Mouse (Mus musculus) thymus, postnatal 0 days (tissue): Measurements from ENCODE around the gene Cntd1. TPM values are rescaled to one million over a fixed set of nuclear protein-coding genes. Genes with fewer than 3 reads are reported as not detected.

ENCODE experiments used
- DNase-seq: peaks from one replicate; pipeline ENCODE4 v3.0.0-alpha.2; 2015; ENCODE audit warnings: low spot score
- polyA plus RNA-seq: library from polyadenylated mRNA; unstranded; fragments of >200 nt; fragmentation: Nextera tagmentation; extraction: Ambion mirVana; gene quantifications from 2 replicates; pipeline ENCODE4 v1.2.1, GENCODE M21; 2015

Gene Cntd1
- 1.3 and 1.9 TPM in 2 replicates for polyA plus RNA-seq

DNA sequence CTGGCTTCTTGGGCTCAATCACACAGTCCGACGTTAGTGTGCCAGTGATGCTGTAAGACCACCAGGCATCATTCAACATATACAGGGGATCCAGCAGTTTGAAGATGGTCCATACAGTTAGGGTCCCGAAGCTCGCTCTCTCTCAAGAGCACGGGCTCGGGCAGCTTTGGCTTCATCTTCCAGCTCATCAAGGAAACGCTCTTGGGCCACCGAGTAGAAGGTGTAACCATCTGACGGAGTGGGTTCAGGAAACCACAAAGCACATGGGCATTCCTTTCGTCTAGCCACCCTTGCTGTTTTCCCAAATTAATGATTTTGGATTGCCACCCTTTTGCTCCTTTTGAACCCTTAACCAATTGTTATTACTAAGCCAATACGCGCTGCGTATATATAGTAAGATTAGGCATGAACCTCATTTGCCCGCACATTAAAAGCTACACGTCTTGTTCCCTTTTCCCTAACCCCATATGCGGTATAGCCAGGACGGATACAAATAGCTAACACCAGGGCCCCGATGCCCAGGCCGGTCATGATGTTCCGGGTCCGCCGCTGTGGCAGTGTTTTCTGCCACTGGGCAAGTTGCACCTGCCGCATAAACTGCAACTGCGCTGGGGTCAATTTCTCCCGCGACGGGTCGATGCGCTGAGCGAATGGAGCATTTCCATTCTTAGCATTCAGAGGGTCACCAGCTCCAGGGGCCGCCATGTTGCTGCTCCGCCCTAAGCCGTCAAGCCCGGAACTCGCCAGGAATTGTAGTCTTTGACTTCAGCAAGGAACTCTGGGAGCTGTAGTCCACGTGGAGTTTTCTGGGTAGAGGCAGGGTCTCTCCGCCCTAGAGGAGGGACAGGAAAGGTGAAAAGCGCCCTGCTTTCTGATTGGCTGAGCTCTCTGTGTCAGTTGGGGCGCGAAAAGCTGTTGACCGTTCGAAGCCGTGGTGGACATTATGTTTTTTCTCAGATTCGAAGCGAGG lies at the start of gene Cntd1, which contains the start of gene Coa3:
Gene Cntd1 (plus strand): TSS at position 790 of the 970 bp plus-strand sequence.
Gene Coa3 (minus strand): TSS at position 892 of the 970 bp plus-strand sequence.
- DNase-seq = peak; percentile 90

DNA sequence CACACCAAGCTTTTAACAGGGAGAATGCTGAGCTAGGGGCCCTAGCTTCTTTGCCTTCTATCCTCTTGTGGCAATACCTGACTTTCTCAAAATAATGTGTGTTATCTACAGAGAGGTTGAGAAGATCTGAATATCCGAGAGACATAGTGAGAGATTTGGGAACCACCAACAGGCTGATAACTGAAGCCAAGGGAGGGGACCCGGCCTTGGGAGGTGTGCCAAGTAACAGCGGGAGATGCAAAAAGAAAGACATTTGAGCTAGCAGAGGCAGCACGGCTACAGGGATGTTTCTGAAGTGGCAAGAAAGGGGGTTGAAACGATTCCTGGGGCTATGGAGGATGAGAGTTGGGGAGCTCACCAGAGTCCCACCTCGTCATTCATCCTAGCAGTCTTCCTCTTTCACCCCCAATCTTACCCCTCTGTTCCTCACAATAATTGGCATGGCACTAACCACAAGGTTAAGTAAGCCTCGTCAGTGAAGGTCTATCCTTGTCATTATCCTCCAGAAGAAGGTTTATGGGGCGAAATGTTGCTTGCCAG lies 49.4 kb upstream of the Cntd1 start:
- no peak for DNase-seq

DNA sequence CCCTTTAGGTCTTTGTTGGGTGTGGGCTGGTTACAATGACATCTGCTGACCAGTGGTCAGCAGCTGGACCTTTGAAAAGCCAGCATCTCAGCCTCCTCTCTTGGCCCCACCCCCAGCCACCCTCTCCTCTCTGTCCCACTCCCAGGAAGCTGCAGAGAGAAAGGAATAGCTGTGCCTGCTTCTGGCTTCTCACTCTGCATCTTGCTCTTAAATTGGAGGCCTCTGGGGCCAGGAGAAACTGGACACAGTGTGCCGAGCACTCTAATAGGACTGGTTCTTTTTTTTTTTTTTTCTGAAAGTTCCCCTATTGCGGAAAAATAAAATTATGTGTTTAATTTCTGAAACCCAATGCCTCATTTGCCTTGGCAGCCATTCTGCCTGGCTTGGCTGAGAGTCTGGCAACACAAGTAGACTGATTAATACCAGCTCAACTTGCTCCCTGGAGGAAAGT lies 48.7 kb upstream of the Cntd1 start:
- no peak for DNase-seq

DNA sequence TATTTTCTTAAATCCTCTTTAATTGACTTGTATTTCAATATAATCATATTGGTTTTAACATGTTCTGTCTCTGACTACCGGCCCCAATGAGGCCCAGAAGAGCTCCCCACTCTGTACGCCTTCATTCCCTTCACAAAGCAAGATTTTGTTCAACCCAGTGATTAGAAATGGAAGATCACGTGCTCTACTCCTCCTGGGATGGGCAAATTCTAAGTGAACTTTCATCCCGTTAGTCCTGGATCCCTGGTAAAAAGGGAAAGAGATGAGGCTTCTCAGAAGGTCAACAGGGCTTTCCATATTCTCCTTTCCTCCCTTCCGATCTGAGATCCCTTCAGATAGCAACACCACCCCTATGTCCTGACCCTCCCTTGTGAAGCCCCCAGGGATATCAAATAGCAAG lies 48.3 kb upstream of the Cntd1 start:
- no peak for DNase-seq

DNA sequence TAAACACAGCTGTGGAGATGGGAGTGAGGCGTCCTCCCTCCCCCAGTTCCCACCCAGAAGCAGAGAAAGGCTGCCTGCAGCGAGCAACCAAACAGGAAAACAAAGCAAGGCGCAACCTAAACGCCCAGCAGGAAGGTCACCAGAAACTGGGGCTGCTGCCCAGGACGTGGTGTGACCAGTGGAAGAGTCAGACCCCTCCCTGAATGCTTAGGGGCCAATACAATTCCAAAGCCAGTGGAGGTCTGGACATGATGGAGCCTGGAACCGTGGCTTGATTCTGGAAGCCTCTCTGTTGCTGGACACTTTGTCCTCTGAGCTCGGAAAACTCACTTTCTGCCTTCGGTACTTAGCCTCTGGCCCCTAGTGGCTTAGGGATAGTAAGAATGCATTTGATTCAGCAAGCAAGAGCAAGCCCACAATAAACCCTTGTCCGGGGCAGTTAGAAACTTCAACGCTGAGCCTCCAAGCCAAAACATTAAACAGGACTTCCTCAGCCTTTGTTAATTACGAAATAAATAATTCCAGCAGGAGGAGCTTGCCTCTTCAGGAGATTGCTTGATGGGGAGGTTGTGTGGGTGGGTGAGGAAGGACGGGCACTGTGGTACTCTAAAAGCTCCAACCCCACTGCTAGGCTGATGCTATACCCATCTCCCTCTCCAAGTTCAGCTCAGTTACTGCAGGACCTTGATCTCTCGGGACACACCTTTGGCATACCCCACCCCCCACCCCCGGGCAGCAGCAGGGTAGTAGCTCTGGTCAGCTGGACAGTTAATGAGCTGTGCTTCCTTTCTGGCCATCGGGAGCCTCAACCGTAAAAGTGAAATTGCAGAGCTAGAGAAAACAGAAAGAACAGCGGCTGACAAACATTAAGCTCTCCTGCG lies 47.6 kb upstream of the Cntd1 start:
- DNase-seq = no peak

DNA sequence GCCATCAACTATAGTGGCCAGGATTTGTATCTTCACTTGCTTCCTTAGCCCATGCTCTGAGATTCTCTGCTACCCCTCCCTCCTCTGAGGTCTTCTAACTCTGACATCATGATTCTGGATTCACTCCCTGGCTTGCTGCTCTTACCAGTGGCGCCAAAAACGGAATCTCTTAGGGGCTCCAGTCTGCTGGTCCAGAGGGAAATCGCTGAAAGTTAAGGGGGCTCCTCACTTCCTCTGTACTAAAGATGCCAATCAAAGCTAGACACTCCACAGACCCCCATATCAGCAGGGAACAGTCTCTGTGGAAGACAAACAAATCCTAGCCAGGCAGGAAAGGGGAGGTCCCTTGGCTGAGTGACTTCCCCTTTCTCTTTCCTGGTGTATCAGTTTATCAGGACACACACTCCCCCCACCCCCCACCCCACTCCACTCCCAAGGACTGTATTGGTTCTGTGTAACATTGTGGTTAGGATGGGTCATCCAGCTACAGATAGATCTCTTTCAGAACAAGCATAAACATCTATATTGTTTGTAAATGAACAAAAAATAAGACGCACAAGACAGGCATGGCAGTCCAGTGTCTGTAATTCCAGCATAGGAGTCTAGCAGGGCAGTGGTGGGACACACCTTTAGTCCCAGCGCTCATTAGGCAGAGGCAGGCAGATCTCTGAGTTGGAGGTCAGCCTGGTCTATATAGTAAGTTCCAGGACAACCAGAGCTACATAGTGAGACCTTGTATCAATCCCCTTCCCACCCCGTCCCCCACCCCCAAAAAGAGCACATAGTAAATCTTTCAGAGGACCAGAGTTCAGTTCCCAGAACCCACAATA lies 46.6 kb upstream of the Cntd1 start:
- no peak for DNase-seq

DNA sequence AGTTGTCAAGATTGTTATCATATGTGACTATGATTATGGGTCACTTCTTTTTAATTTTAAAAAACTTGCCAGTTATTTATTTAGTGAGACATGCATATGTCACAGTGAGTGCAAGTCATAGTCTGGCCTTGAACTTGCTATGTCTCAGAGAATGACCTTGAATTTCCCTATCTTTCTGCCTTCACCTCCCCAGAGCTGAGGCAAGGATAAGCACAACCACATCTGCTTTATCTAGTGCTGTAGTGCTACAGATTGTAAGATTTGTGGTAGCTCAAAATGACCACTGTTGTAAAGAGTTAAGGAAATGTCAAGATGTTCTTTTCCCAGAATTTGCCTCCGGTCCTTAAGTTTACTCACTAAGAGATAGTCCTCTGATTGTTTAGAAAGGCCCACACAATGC lies 45.6 kb upstream of the Cntd1 start:
- no peak for DNase-seq

DNA sequence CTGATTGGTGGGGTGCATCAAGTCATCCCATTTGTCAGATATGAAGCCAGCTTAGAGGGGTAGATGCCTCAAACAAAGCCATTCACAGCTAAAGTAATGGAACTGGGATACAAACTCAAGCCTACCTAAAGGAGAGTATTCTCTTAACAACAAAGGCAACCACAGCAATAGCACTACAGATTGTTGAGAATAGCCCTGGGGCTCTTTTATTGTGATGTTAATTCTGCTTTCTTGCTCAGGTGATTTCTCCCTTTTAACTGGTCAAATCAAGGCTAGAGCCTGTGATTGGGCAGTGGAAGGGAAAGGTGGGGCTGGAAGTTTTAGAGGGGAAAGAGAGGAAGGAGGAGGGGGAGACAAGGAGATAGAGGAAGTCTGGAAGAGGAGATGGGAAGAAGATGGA lies 44.7 kb upstream of the Cntd1 start:
- DNase-seq = no peak

DNA sequence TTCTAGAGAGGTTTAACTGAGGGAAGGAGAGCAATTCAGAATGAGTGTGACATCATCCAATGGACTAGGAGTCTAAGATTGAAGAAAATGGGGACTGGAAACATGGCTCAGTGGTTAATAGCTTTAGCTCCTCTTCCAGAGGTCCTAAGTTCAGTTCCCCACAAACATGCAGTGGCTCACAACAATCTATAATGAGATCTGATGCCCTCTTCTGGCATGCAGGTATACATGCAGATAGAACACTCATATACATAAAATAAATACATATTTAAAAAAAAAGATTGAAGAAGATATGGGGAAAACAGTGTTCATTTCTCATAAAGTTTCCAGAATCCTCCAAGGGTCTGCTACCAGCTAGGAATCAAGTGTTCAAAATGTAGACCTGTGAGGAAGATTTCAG lies 43.4 kb upstream of the Cntd1 start:
- no peak for DNase-seq

DNA sequence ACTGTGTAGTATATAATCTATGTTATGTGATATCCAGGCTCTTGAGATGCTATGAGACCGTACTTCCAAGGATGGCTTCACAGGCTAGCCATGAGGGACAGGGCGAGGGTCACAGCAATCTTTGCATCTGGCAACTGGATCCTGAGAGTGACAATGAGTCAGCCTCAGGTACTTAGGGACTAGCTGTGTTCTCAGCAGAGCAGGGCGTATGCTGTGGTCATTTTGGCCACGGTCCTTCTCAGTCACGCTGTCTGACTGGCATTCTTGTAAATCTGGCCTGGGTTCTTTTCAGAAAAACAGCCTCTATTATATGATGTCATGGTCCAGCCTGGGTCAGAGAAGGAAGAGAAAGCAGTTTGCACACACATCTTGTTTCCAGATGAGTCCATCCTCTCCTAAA lies 42.0 kb upstream of the Cntd1 start:
- DNase-seq = no peak

DNA sequence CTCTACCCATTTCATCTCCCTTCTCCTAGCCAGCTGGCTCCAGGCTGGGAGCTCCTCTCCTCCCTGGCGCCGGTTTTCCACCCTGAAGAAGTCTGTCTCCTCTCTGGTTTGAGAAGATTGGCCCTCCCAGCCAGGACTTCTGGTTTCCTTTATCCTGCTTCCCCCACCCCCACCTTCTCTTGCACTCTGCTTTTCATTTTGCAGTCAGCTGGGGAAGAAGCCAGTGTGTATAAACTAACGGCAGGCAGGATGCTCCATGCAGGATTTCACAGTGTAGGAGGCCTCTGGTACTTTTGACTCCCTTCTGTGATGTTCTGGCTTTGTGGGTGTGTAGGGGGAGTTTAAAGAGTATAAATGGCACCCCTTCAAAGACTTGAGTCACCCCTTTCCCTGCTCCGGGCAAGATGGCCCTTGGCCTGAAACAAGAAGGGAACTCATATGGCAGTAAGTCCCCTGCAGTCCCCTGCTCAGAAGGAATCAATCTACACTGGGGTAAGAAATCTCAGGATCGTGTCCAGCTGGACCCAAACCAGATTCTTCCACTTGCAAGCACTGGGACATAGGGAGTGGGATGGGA lies 40.7 kb upstream of the Cntd1 start:
- DNase-seq = no peak

DNA sequence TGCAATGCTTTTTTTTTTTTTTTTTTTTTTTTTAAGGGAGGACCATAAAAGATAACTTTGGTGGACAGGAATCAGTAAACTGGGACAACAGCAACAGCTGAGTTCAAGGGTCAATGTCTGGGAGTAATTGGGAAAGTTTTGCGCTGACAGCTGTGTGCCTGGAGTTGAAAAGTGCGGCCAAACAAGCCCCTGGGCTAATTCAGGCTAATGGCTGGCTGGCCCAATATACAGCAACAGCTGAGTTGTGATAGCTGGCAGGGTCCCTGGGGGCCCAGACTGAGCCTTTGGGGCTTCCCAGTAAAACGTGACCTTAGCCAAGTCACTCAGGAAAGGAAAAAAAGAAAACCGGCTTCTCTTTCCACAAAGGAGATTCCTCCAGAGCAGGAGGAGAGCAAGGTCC lies 33.7 kb upstream of the Cntd1 start:
- no peak for DNase-seq

DNA sequence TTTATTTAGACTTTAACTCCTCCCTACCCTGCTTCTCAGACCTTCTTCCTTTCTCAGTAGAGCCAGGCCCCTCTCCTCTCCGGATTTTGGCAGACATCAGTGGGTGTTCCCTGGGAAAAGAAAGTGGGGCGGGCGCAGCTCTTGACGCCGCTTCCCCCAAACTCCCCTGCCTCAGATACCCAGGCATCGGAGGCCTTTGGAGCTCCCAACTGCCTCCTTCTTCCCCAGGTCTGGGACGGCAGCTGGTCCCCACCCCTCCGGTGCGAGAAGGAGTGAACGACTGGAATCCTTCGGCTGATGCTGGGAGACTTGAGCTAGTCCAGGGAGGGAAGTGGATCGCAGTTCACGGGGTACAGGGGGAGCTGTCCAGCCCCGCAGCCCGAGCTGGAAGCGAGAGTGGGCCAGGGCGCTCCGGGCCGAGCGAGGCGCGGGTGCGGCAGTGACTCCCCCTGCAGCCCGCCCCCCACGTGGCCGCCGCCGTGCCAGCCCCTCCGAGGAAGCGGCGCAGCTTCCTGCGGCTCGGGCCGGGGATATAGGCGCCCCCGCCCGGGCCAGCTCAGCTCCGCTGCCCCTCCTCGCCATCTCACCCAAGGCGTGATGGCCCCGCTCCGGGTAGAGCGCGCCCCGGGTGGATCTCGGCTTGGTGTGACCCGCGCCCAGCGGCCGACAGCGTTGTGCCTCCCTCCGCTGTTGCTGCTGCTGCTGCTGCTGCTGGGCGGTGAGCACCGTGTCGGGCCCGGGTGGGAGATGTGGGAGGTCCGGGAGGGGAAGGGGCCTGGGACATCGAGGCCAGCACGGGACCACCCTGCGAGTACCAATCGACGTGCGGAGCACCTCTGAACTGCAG lies 32.7 kb upstream of the Cntd1 start, which contains the start of gene Ramp2:
Gene Ramp2 (plus strand): TSS at position 174 of the 847 bp plus-strand sequence.
- peak; percentile 37 for DNase-seq

DNA sequence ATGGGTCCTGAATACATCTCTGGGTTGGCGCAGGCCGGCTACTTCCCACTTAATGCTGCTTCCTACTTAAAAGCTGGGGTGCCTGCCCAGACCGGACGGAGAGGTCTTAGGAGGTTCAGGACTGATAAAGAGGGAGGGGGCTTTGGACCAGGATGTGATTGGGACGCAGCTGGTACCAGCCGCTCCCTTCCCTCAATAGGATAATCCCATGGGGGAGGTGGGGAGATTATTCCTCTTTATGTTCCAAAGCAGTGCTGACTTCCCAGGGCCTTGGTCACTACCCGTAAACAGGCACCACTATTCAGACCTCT lies 32.2 kb upstream of the Cntd1 start:
- no peak for DNase-seq

DNA sequence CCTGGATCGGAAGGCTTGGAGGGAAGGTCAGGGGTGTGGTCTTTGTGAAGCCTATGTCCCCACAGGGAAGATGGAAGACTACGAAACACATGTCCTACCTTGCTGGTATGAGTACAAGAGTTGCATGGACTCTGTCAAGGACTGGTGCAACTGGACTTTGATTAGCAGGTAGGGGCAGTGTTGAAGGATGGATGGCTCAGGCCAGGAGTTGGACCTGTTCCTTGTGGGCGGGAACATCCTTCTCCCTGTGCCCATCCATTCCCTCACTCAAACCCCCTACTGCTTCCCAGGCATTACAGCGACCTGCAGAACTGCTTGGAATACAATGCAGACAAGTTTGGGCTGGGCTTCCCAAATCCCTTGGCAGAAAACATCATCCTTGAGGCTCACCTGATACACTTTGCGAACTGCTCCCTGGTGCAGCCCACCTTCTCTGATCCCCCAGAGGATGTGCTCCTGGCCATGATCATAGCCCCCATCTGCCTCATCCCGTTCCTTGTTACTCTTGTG lies 31.2 kb upstream of the Cntd1 start:
- DNase-seq = no peak

DNA sequence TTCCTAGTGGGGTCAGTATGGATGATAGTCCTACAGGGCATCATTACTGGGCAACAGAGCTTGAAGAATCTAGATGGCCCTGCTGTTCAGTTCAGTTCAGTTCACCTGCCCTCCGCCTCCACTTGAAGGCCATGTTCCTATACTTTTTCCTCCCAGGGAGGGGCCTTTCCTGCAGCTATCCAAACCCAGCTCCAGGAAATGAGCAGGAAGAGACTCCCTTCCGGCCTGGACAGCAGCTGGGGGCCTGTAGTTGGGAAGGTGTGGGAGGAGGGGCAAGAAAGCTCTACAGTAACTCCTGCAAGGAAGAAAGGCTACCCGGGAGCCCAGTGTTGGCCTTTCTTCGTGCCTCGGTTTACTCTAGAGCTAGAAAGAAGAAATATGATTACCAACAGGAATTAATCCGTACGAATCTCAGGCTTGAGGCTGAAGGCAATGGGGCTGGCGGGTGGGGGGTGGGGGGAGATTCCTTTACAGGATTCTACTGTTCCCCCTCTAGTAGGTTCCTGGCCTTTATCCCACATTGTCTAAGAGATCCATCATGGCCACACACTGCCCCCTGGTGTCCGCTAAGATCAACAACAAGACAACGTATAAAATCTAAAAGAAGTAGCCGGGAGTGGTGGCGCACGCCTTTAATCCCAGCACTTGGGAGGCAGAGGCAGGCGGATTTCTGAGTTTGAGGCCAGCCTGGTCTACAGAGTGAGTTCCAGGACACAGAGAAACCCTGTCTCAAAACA lies 30.4 kb upstream of the Cntd1 start:
- DNase-seq = peak; percentile 61

DNA sequence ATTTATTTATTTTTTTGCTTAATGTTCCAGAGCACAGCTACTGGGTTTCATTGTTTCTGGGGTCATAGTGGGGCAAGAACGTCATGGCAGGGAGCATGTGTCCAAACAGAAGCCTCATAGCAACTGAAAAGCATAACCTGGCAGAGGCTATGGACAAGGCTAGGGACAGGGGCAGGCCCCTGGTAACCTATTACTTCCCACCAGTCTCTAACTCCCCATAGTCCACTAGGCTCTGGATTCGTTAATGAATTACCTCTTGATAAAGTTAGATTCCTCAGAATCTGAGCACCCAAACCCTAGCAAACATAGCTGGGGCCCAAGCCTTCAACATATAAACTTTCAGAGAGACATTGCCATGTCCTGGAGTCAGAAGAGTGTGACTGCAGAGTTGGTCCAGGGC lies 27.8 kb upstream of the Cntd1 start:
- DNase-seq = no peak

DNA sequence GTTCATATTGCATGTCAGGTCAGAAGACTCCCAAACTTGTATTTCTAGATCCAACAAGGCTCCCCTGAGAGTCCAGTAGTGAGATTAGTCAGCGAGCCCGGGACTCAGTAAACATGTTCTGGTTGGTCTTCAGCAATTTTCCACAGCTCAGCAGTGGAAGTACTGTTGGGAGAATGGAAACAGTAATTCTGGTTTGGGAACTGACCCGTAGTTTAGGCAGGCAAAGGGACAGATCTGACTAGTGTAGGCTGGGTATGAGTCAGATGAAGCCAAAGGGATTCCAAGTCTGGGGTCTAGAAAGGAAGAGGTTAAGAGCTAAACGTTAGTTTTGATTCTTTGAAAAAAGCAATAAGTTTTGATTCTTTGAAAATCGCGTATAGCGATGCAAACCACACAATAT lies 25.9 kb upstream of the Cntd1 start:
- no peak for DNase-seq
